Mouse (Mus musculus) brain, embryonic 14.5 days (tissue): ENCODE measurements at regions not wholly inside any gene's neighbourhood (a gene's known extent, or its start where the extent isn't known, plus 50 kb on each side); places are given as distances from the start of the nearest gene placed in this dataset.
A peak's percentile ranks its signal among the peaks of the same experiment; 100 is the strongest.

Experiments used
- DNase-seq: peaks from one replicate; pipeline ENCODE4 v3.0.0-alpha.2; 2011; ENCODE audit warnings: low read depth
- CTCF ChIP-seq: fragments of 200-500 bp; IDR thresholded peaks from 2 replicates; pipeline ENCODE4 v1.5.1; 2012; ENCODE audit warnings: inconsistent platforms, mild to moderate bottlenecking, moderate library complexity, borderline replicate concordance; ENCODE audit not compliant: insufficient read depth, insufficient read length; ENCODE audit errors: extremely low read depth
- POLR2A ChIP-seq: fragments of 200-500 bp; IDR thresholded peaks from 2 replicates; pipeline ENCODE4 v1.6.1; 2012; ENCODE audit warnings: mild to moderate bottlenecking, inconsistent platforms, borderline replicate concordance; ENCODE audit not compliant: poor library complexity, insufficient read depth, insufficient read length, severe bottlenecking; ENCODE audit errors: extremely low read depth

DNA sequence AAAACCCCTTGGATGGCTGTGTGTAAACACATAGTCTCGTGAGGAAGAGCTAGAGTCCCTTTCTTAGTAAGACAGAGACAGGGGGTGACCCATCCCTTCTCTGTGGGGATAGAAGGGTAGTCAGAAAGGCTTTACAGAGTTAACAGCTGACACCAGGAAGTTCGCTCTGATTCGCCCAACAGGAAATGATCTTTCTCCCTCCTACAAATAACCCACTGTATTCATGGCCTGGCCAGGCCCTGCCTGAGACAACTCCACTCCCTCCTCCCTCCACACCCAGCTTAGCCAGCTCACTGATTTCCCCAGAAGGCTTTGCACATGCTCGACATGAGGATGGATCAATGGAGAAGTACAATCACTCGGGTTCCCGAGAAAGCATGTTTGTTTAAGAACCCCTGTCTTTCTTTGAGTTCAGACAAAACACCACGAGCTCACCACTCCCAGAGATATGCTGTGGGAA, 113.4 kb downstream of the Gm826 start:
- peak; percentile 39 for DNase-seq

DNA sequence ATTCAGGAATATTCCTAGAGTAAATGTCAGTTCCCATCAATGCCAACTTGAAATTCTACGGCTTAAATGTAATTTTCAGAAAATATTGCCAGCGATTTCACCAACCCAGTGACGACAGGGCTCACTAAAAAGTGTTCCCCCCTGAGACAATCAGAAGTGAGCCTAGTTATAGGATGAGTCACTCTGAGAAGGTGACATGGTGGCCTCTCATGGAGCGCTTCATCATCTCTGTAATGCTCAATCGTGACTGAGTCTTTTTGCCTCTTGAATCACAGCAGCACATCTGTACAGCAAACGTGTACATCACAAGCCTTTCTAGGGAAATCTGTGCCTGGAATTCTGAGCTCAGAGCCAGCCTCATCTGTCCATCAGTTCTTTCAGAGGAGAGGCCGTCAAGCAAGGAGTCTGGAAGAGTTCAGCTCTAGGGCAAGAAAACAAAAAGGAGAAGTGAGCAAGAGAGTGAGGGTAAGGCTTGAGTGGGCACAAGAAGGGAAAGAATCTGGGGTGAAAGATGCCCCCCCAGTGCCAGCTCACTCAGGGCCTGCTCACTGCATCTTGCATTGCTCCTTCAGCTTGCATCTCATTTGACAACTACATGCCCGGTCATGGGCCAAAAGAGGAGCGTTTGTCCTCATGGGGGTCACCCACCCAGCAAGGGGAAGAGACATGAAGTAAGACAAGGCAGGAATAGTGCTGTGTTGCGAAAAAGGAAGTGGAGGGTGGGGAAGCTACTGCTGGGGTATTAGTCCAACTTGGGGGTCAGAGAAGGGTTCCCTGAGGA, 119.7 kb downstream of the Gm826 start:
- TF ChIP-seq POLR2A (no peak), CTCF (no peak)
- DNase-seq = no peak

More for the DNA sequence above, 113.4 kb downstream of the Gm826 start:
- TF ChIP-seq POLR2A (no peak), CTCF (no peak)

DNA sequence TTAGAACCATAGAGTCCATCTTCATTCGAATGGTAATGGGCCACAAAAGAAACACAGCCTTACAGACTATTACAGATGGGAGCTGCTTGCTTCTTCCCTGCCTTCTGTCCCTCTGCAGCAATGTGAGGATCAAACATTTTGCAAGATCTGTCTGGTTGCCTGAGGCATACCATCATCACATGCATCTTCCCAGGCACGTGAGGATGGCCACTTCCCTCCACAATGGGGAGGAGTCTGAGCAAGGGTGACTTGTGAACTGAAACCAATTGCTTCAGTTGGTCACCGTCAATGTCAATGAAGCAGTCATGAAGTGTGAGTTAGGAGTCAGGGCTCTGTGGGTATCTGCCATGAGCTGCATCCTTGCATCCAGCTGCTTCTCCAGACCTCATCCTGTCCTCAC, 123.5 kb downstream of the Gm826 start:
- TF ChIP-seq POLR2A (no peak), CTCF (no peak)
- DNase-seq = no peak

DNA sequence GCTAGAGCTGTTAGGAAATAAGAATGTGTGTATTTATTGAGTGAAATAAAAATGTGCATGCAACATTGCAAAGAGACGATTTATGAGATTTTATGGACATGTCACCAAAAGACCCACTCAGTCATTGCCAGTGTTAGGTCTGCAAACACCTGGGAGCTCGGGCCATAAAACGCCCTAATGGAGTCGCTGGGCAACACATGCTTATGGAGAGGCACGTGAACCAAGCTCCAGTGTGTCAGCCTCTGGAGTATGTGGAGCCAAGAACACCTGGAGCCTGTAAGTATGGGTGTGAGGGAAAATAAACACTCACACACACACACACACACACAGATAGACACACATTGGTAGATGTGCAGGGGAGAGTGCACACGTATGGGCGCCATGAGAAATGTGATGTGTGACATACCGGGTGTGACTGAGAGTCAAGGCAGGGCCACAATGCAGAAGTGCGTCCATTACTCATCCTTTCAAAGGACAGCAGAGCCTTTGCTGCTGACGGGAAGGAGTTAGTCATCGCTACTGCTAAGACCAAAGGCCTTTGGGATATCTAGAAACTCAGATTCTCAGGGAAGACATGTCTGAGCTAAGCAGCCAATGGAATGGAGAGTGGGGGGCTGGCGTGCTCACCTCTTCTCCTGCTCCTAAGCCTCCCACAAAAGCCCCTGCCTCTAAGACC, 124.2 kb downstream of the Gm826 start:
- no peak for TF ChIP-seq POLR2A
- no peak for TF ChIP-seq CTCF

DNA sequence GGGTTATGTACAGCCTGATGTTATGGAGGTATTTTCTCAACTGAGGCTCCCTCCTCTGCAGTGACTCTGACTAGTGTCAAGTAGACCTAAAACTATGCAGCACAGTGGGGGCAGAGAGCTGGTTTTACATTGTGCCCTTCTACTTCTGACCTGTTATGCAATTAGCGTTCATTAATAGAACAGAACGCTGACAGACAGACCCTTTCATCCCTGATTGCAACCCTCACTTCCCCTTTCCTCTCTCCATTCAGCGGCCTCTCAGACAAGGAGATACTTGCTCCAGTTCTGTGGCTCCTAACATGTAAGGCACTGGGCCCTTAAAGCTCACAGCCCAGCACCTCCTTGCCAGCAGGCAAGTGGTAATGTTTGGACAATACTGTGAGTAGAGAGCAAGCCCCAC, 125.7 kb downstream of the Gm826 start:
- no peak for DNase-seq
- TF ChIP-seq POLR2A (no peak), CTCF (no peak)

More for the DNA sequence above, 124.2 kb downstream of the Gm826 start:
- DNase-seq = no peak

DNA sequence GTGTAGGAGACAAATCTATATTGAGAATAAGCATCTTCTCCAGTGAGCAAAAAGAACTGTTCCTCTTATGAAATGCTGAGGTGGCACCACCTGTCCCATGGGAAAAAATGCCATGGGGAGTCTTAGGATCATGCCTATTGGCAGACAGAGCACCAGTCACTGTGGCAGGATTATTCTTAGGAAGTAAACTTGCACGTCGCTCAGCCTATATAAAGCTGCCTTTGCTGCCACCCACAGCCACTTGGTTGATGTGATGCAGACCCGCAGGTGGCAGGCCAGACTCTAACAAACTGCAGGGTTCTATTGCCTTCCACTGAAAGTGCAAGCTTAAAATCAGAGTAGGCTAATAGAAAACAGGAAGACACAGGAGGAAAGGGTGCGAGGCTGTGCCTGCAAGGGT, 126.7 kb downstream of the Gm826 start:
- no peak for TF ChIP-seq POLR2A
- TF ChIP-seq CTCF = no peak
- no peak for DNase-seq

DNA sequence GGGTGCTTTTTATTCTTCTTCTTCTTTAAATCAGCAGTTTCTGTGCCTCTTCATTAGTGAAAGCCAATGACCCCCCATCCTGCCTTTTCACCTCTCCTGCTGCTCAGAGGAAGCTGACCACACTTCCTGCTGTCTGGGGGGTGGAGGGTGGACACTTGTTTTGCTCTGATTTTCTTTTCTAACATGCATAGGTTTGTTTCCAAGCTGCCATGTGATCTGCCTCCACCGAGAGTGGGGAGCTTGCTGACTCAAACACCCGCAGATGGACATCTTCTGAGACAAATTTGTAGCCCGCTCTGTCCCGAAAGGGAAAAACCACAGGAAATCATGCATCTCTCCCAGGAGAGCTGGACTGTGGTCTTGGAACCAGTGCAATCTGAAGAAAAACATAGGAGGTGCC, 141.3 kb downstream of the Gm826 start:
- TF ChIP-seq POLR2A = no peak
- no peak for TF ChIP-seq CTCF
- DNase-seq = no peak

DNA sequence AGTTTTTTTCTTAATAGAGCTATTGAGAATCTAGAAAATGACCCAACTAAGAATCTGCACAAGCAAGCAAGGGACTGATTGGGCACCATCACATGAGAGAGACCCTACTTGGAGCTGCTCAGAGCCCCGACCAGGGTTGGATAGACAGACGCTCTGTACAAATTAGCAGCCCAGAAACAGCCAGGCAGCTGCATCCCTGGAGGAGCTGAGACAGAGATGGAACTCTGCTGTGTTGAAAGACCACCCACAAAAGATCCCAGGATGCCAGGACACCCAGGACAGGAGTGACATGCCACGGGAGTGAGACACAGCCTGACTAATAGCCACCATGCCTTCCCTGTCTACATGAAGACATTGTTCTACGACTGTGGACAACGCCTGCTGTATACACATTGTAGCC, 147.9 kb downstream of the Gm826 start:
- DNase-seq = no peak
- TF ChIP-seq CTCF (no peak), POLR2A (no peak)

DNA sequence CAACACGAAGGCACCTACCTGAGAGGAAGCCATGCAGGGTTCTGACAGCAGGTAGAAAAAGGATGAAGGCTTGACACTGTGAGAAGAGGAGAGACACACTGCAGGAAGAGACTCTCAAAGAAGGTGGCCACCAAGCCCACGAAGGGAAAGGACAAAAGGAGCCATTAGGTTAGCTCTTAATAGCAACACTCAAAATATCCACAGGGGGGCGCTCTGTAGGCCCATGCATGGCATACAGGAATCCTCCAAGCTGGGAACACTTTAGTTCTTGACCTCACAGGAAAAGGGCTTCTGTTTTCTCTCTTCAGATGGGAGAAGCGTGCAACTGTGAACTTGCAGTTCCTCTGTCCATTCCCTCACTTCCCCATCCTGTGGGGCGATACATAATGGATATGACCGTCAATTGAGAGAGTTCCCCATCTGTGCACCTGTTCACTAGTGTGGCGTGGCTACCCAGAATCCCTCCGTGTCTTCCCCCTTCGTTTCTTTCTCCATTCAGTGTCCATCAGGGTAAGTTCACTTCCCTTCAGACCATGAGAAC, 162.9 kb downstream of the Gm826 start:
- DNase-seq = no peak
- TF ChIP-seq POLR2A (no peak), CTCF (no peak)

DNA sequence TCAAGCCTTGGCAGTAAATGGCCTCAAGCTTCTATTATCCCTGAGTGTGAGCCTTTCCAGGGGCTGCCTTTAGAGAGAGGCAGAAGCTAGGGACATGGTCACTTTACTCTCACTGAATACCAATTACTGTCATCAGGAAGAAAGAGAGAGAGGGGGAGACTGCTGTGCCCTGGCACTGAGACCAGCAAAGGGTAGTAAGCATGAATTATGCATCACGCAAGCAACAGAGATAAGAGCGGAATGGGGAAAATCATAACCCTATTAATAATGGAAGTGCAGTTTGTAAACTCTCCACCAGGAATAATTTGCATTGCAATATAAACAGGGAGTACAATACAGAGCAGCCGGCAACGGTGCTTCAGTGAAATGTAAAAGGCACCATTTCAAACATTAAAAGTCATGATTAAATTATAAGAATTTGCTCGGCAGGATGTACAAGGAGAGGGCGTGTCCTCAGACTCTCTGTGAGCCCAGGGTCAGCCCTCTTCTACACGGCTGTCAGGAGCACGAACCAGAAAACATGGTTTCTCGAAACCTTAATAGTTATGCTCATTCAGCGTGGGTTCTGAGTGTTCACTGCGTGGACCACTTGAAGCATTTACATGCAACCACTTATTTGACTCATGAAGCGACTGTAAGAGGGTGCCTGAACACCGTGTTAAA, 175.2 kb downstream of the Gm826 start:
- TF ChIP-seq CTCF = no peak
- no peak for TF ChIP-seq POLR2A

DNA sequence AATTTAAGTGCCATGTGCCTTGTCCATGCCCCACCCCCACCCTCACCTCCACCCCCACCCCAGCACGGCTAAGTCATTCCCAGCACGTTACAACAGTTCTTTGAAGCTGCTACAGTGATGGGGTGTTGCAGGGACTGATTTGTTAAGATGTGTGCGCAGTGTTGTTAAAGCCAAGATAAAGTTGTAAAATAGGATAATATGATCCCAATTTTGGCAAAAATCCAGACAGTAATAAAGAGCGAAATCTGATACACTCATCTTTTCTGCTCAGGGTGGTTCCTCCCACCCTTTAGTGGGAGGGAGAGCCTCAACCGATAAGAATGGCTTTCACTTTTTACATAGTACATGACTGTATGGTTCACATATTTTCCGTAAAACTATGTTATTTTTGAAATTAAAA, 180.2 kb downstream of the Gm826 start:
- TF ChIP-seq POLR2A = no peak
- TF ChIP-seq CTCF = no peak
- DNase-seq = no peak

More for the DNA sequence above, 175.2 kb downstream of the Gm826 start:
- peak; percentile 74 for DNase-seq

DNA sequence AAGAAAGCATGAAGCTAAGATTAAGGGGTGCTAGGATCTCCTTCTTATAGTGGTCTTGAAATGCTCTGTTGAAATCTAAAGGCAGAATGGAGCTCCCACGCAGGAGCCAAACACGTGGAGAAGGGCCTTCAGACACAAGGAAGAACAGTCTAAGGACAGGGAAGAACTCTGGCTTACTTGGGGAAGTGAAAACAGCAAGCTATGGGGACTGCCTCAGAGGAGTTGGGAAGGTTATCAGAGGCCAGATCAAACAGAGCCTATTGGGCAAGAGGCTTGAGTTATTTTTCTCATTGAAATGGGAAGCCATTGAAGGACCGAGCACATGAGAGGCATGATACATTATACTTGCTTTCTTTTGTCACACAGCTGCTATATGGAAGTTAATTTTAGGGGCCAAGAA, 181.9 kb downstream of the Gm826 start:
- TF ChIP-seq CTCF (no peak), POLR2A (no peak)
- DNase-seq = no peak
